Mouse (Mus musculus): ENCODE measurements around the gene Olfr141.

Gene Olfr141

GRCm38 (mm10) chr2:86809918-86810317 lies at the start of gene Olfr141:
Gene Olfr141 (minus strand): TSS chr2:86810018.
- no peak for DNase-seq (ENCODE audit: low read depth, low spot score)

- no peak for DNase-seq (ENCODE audit: low read depth, low spot score)
Measured at GRCm38 (mm10) chr2:86851596-86851995, 41.8 kb upstream of the Olfr141 start, which contains the start of gene Olfr1095. Gene Olfr1095 (minus strand): TSS chr2:86851696.

GRCm38 (mm10) chr2:86824363-86824762 lies 14.5 kb upstream of the Olfr141 start, which contains the start of gene Olfr1094:
Gene Olfr1094 (plus strand): TSS chr2:86824663.
- no peak for DNase-seq (ENCODE audit: low read depth, low spot score)

DNA sequence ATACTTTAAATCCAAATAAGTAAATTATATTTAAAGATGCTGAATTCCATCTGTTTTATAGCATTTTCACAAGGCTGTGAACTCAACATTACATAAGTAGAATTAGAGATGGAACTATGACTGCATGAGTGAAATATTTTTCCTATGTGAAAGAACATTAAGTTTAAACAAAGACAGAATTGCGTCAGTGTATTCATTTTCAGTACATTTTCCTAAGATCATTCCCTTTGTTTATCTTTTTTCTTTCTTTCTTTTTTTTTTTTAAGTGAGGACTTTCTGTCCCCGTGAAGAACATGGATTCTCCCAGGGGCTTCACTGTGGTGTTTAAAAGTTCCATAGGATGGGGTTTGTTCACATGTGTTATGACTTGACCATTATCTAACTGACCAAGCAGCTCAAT lies 27.6 kb downstream of the Olfr141 start, which contains the start of gene Olfr1093:
Olfr1093 (plus strand) TSS at position 301 of the 400 bp plus-strand sequence.
- DNase-seq (ENCODE audit: low read depth, low spot score), result no peak

DNA sequence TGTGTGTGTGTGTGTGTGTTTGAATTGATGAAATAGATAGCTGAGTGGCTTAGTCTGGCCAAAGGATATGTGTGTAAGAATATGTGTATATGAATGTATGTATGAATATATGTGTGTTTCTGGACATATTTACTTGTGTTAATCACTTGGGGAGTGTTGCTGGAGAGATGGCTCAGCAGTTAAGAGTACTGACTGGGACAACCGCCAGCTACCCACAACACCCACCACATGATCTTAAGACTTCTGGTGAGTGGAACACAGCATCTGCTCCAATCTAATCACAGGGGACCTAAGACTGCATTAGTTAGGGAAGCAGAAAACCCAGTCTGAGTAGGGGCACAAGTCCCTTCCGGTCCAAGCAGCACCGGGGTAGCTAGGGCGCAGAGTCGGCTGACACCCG lies 48.8 kb downstream of the Olfr141 start:
- no peak for DNase-seq (ENCODE audit: low read depth, low spot score)

DNA sequence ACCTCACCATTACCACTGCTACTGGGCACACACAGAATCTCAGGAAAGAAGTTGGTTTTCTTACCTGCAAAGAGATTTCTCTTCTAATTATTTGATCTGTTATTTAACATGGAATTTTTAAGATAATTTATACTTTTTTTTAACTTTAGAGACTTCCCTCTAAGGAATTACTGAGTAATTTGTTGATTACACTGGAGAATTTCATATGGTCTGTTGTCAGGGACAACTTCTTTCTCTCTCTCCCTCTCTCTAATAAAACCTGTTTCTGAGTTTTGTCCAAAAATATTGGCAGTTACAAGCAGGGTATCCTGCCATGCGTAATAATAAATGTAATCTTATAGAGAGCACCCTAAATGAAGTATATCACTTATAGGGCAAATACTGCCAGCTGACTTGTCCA lies 50.9 kb downstream of the Olfr141 start, which contains the start of gene Olfr1090:
Olfr1090 (minus strand) TSS at position 101 of the 400 bp plus-strand sequence.
- DNase-seq (ENCODE audit: low read depth, low spot score), result no peak

Data from CD4-positive helper T cell, adult 2 months (primary cell).